Comparison of ENCODE assay signal across 15 mouse cellular contexts in genomic region chr2:123551249-123551850, GRCm38 (mm10).
"Had no signal": no experiment of that assay in that cellular context is flagged by ENCODE, and none has a peak within 500 bp of the region (broad histone marks: within the 10 kb centered on the region; RNA-seq: fewer than 3 reads in every experiment).

No protein-coding gene starts in this region.

- H3K4me3 ChIP-seq: intestine, embryonic 15.5 days; layer of hippocampus, adult 2 months; limb, embryonic 12.5 days; liver, embryonic 13.5 days; myocyte; neural tube, embryonic 15.5 days had no signal

- H3K36me3 ChIP-seq: intestine, embryonic 15.5 days; limb, embryonic 12.5 days; liver, embryonic 13.5 days; neural tube, embryonic 15.5 days had no signal

- H3K27ac ChIP-seq: intestine, embryonic 15.5 days; layer of hippocampus, adult 2 months; limb, embryonic 12.5 days; liver, embryonic 13.5 days; neural tube, embryonic 15.5 days had no signal

- DNase-seq: kidney, adult 9 months; kidney, postnatal 36 days; liver; liver, embryonic 13.5 days; liver, postnatal 0 days; lung, postnatal 36 days; midbrain, embryonic 14.5 days; right cerebral cortex, adult 18-20 months; right cerebral cortex, postnatal 25 days; thymus, postnatal 36 days had no signal

- H3K9me3 ChIP-seq: intestine, embryonic 15.5 days; limb, embryonic 12.5 days; neural tube, embryonic 15.5 days had no signal

- H3K9ac ChIP-seq: intestine, embryonic 15.5 days; limb, embryonic 12.5 days; liver, embryonic 13.5 days; liver, postnatal 0 days; neural tube, embryonic 15.5 days had no signal

- ATAC-seq: intestine, embryonic 15.5 days; liver, postnatal 0 days had no signal

- H3K27me3 ChIP-seq: intestine, embryonic 15.5 days; limb, embryonic 12.5 days; liver, embryonic 13.5 days; neural tube, embryonic 15.5 days had no signal

- H3K4me2 ChIP-seq: intestine, embryonic 15.5 days; limb, embryonic 12.5 days; liver, embryonic 13.5 days; neural tube, embryonic 15.5 days had no signal

- H3K4me1 ChIP-seq: intestine, embryonic 15.5 days; limb, embryonic 12.5 days; liver, embryonic 13.5 days; neural tube, embryonic 15.5 days had no signal
